Mouse (Mus musculus): ENCODE data around the gene Hrasls5. TPM values are rescaled to one million over a fixed set of nuclear protein-coding genes. Genes with fewer than 3 reads are reported as not detected.

The Hrasls5 gene
- polyA plus RNA-seq, 1 experiment from 2014 or later = not detected

DNA sequence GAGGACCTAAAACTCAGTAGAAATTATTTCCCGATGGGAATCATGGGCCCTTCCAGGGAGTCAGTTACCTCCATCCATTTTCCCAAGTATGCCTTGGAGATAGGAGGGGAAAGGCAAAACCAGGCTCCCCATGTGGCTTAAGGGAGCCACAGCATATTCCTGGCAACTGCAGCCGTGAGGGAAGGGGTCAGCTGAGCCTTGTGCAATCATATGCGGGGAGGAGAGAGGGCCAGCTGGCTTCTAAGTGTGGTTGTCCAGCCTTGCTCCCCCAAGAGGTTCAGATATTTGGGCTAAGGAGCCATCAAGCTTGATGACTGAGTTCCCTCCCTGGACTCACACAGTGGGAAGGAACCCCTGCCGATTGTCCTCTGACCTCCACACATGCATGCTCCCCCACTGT lies 10.8 kb upstream of the Hrasls5 start:
- 0 out of 2 replicates have a peak, but pooled peaks cover 2% of the 10 kb centered on the region for H3K4me1 ChIP-seq (ENCODE audit: control insufficient read depth, insufficient read depth, low read length)
- no peaks in the 10 kb centered on the region for H3K36me3 ChIP-seq (ENCODE audit: control insufficient read depth, insufficient read depth, low read length)
- no peak overlapping the region for H3K4me2 ChIP-seq (ENCODE audit: low read depth)
- ATAC-seq (ENCODE audit: insufficient read depth, low FRiP score, low TSS enrichment) (no peak), DNase-seq (ENCODE audit: low spot score) (no peak)
- WGBS = 80% methylated on average over 4 of the region's 4 CpGs
- H3K9me3 ChIP-seq (ENCODE audit: control insufficient read depth, low read length) = no peaks in the 10 kb centered on the region
- no peak overlapping the region for H3K9ac ChIP-seq (ENCODE audit: low read length)
- no peak overlapping the region for H3K27ac ChIP-seq (ENCODE audit: low read depth, low read length)
- H3K27me3 ChIP-seq (ENCODE audit: control insufficient read depth, insufficient read depth, low read length) = no peaks in the 10 kb centered on the region
- H3K4me3 ChIP-seq (ENCODE audit: low read depth, low read length) = no peak overlapping the region

DNA sequence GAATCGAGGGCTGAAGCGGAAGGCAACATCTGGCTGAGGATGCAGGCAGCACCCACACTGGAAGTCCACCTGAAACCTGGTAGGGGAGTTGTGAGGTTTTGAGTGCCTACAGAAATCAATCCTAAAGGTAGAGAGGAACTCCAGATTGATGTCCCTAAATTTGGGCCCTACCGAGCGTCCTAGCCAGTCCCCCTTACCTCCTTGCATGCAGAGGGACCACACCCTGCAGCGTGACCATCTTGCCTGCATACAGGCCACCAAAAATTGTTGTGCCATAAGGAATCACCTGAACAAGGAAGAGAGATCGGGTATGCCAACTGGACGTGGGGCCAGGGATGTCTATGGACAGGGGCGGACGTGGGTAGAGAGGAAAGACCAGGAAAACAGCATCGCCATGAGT lies 8.2 kb upstream of the Hrasls5 start:
- DNase-seq (ENCODE audit: low spot score) = no peak
- WGBS = 91% methylated on average over 10 of the region's 10 CpGs
- H3K4me2 ChIP-seq (ENCODE audit: low read depth) = no peak overlapping the region

DNA sequence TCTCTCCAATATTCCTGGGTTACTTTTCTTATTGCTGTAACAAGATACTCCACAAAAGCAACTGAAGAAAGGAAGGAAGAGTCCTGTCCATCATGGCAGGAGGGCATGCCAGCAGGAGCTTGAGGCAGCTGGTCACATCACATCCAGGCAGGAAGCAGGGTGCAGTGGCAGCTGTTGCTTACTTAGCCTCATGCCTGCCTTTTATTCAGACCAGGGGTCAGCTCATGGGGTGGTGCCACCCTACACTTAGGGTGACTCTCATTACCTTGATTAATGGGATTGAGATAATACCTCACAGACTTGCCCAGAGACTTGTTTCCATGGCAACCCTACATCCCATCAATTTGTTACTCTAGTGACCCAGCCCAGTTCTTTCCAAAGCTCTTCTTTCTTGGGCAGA lies 7.3 kb upstream of the Hrasls5 start:
- no peaks in the 10 kb centered on the region for H3K36me3 ChIP-seq (ENCODE audit: control insufficient read depth, insufficient read depth, low read length)
- no peak overlapping the region for H3K4me2 ChIP-seq (ENCODE audit: low read depth)
- ATAC-seq (ENCODE audit: insufficient read depth, low FRiP score, low TSS enrichment) (no peak), DNase-seq (ENCODE audit: low spot score) (no peak)
- H3K27ac ChIP-seq (ENCODE audit: low read depth, low read length) = no peak overlapping the region
- no peak overlapping the region for H3K9ac ChIP-seq (ENCODE audit: low read length)
- H3K27me3 ChIP-seq (ENCODE audit: control insufficient read depth, insufficient read depth, low read length) = no peaks in the 10 kb centered on the region
- H3K4me1 ChIP-seq (ENCODE audit: control insufficient read depth, insufficient read depth, low read length) = peaks cover 2% of the 10 kb centered on the region; the same call in 1 of the 2 replicates
- H3K4me3 ChIP-seq (ENCODE audit: low read depth, low read length) = no peak overlapping the region
- H3K9me3 ChIP-seq (ENCODE audit: control insufficient read depth, low read length) = no peaks in the 10 kb centered on the region

More for the DNA sequence above, 8.2 kb upstream of the Hrasls5 start:
- Histone ChIP-seq H3K4me3 (ENCODE audit: low read depth, low read length) (no peak overlapping the region), H3K9ac (ENCODE audit: low read length) (no peak overlapping the region), H3K27ac (ENCODE audit: low read depth, low read length) (no peak overlapping the region), H3K27me3 (ENCODE audit: control insufficient read depth, insufficient read depth, low read length) (no peaks in the 10 kb centered on the region), H3K4me1 (ENCODE audit: control insufficient read depth, insufficient read depth, low read length) (peaks cover 2% of the 10 kb centered on the region; the same call in 1 of the 2 replicates), H3K9me3 (ENCODE audit: control insufficient read depth, low read length) (no peaks in the 10 kb centered on the region), H3K36me3 (ENCODE audit: control insufficient read depth, insufficient read depth, low read length) (no peaks in the 10 kb centered on the region)
- ATAC-seq (ENCODE audit: insufficient read depth, low FRiP score, low TSS enrichment) = no peak

DNA sequence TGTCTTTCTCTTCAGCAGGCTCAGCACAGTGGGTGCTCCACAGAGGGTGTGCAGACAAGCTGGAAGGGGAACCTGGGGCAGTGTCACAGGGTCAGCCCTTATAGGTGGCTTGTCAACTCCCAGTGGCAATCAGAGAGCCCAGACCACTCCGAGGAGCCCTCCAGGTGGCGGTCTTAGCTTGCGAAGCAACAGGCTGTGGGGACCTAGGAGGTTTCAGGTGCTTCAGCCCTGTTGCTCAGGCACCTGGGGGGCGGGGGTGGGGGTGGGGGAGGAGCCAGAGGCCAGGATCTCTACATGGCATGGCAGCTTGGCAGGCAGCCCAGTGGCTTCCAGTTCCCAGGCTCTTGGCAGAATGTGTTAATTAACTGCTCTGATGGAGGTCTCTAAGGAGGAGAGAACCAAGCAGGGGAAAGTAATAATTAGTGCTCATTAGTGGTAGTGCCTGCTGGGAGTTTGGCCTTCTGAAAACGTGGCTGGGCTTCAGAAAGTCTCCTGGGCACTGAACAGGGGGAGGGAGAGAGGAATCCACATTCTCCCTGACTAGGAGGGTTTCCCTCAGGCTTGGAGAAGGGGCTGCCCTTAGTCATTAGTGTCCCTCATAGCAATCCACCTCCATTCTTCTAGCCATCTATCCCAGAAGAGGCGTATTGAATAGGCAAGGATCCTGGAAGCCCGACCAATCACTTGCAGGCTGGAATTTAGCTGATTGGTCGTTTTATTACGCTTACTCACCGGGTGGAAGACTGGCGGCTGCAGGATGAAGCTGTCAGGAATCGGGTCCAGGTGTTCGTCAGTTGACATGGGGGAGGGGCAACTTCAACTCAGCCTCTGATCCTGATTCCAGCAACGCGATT lies 6.2 kb upstream of the Hrasls5 start:
- Histone ChIP-seq H3K9me3 (ENCODE audit: control insufficient read depth, low read length) (no peaks in the 10 kb centered on the region), H3K9ac (ENCODE audit: low read length) (no peak overlapping the region), H3K27ac (ENCODE audit: low read depth, low read length) (no peak overlapping the region), H3K4me3 (ENCODE audit: low read depth, low read length) (peak overlapping the region; percentile 4; the same call in 1 of the 2 replicates), H3K4me1 (ENCODE audit: control insufficient read depth, insufficient read depth, low read length) (peaks cover 2% of the 10 kb centered on the region; the same call in 1 of the 2 replicates), H3K27me3 (ENCODE audit: control insufficient read depth, insufficient read depth, low read length) (no peaks in the 10 kb centered on the region), H3K4me2 (ENCODE audit: low read depth) (peak overlapping the region; percentile 38), H3K36me3 (ENCODE audit: control insufficient read depth, insufficient read depth, low read length) (no peaks in the 10 kb centered on the region)
- ATAC-seq (ENCODE audit: insufficient read depth, low FRiP score, low TSS enrichment) (no peak), DNase-seq (ENCODE audit: low spot score) (no peak)
- 4% methylated on average over 15 of the region's 15 CpGs for WGBS

DNA sequence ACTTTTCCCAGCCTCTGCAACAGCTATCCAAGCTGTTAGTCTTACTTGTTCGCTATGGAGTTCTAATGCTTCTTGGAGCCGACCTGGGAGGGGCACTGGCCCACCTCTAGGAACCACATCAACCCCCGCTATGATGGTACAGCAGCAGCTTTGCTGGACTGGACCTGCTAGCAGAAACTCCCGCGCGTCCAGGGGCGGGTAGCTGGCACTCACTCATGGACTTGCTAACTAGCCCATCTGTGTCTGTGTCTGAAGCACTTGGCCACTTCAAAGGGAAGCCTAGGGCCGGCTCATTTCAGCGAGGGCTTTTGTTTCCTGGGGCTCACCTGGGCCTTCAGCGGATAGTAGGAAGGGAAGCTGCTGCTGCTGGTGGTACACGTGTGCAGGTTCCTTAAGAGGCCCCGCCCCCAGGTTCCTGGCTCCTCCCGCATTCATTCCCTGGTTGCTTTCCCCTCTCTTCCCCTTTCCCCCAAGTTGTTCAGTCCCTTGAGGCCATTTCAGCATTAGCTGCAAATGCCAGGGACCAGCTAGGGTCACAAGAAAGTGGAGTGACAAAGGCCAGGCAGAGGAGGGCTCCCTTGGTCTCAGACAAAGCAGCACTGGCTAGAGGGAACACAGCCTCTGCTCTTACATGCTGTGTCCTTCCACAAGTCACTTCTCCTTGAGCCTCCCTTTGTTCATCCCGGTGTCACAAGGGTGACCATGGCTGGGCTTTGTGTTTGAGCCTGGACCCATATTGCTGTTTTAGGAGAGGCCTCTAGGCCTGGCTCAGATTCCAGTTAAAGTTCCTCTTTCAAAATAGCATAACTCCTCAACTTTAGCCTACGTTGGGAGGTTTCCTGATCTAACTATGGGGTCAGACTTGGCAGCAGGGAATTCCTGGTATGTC lies 5.3 kb upstream of the Hrasls5 start, which contains the start of gene Lgals12:
Gene Lgals12, minus strand, starts transcription at position 393 of the 889 bp plus-strand sequence.
- Histone ChIP-seq H3K4me2 (ENCODE audit: low read depth) (peak within 1 kb of the TSS; percentile 38), H3K4me1 (ENCODE audit: control insufficient read depth, insufficient read depth, low read length) (peaks cover 2% of the 10 kb centered on the region; the same call in 1 of the 2 replicates), H3K9ac (ENCODE audit: low read length) (no peak within 1 kb of the TSS), H3K27me3 (ENCODE audit: control insufficient read depth, insufficient read depth, low read length) (peaks cover 5% of the 10 kb centered on the region; the same call in 1 of the 2 replicates), H3K9me3 (ENCODE audit: control insufficient read depth, low read length) (no peaks in the 10 kb centered on the region), H3K4me3 (ENCODE audit: low read depth, low read length) (peak within 1 kb of the TSS; percentile 4; the same call in 1 of the 2 replicates), H3K36me3 (ENCODE audit: control insufficient read depth, insufficient read depth, low read length) (no peaks in the 10 kb centered on the region), H3K27ac (ENCODE audit: low read depth, low read length) (no peak within 1 kb of the TSS)
- no peak for ATAC-seq (ENCODE audit: insufficient read depth, low FRiP score, low TSS enrichment)
- 7% methylated on average over 15 of the region's 15 CpGs for WGBS
- DNase-seq (ENCODE audit: low spot score) = no peak

DNA sequence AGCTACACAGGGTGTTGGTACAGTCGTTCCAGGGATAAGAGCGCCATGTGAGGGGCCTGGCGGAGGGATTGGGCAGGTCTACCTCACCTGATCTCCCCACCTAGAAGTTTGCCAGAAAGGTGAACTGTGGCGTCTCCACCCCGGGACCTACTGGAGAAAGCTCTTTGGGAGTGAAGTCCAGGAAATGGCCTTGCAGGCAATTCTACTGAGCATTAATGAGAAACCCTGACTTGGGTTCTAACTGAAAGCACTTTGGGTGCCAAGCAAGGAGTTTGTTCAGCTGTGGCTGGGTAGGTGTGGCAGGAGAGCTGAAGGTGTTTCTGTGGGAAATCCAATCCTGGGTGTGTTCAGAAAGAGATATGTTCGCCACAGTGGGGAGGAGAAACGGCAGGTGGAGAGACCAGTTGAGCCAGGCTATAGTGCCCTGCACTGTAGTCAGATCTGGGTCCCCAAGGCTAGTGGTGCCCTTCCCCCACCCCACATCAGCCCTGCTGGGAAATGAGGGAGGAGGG lies 4.6 kb upstream of the Hrasls5 start:
- Histone ChIP-seq H3K27ac (ENCODE audit: low read depth, low read length) (no peak overlapping the region), H3K36me3 (ENCODE audit: control insufficient read depth, insufficient read depth, low read length) (no peaks in the 10 kb centered on the region), H3K27me3 (ENCODE audit: control insufficient read depth, insufficient read depth, low read length) (peaks cover 11% of the 10 kb centered on the region; the same call in 1 of the 2 replicates), H3K4me2 (ENCODE audit: low read depth) (no peak overlapping the region), H3K9me3 (ENCODE audit: control insufficient read depth, low read length) (no peaks in the 10 kb centered on the region), H3K4me1 (ENCODE audit: control insufficient read depth, insufficient read depth, low read length) (peaks cover 2% of the 10 kb centered on the region; the same call in 1 of the 2 replicates), H3K9ac (ENCODE audit: low read length) (no peak overlapping the region), H3K4me3 (ENCODE audit: low read depth, low read length) (no peak overlapping the region)
- WGBS = 74% methylated on average over 7 of the region's 7 CpGs
- ATAC-seq (ENCODE audit: insufficient read depth, low FRiP score, low TSS enrichment) (no peak), DNase-seq (ENCODE audit: low spot score) (no peak)

DNA sequence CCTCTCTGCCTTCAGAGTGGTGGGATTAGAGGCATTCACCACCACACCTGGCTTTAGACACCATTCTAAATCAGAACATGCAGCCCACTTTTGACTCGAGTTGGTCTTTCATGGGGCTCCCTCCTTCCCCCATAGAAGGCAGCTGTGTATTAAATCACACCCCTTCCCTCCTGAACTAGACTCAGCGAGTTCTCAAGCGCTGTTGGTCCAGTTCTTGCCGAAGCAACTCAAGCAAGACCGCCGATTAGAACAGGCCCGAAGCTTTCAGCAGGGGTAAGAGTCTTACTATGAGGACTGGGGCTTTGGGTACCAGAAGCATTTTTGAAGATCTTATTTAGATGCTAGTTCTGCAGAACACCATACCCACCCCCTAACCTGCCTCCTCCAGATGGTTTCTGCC lies 810 bp downstream of the Hrasls5 start:
- 84% methylated on average over 7 of the region's 7 CpGs for WGBS
- Histone ChIP-seq H3K27ac (ENCODE audit: low read depth, low read length) (no peak overlapping the region), H3K9ac (ENCODE audit: low read length) (no peak overlapping the region)

DNA sequence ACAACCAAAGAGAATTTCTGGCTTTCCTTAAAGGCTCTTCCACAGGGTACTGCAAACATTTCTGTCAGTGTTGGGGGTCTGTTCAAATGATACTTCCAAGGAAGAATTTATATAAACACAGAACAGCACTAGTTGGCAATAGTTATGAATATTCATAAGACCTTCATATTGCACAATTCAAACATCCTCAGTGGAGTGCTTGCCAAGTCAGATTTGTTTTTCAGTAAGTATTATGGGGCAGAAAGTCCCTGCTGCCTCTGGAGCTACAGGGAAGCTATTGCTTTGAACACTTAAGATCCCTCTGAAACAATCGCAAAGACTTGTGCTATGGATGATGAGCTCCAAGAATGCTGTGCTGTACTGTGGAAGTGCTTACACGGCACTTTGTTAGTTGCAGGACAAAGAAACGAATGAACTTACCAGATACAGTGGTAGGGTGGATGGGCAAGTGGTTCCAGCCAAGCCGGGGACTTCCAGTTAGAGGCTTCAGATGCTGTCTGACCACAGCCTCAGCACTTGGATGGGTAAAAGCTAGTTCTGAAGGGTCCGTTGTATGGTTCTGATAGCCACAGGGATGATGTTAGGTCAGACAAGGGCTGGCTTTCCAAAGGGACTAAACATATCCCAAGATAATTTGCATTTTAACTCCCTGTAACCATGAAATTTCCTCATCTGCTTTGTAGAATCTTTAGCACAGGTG lies 4.0 kb downstream of the Hrasls5 start:
- H3K4me3 ChIP-seq (ENCODE audit: low read depth, low read length) = no peak overlapping the region
- no peak for ATAC-seq (ENCODE audit: insufficient read depth, low FRiP score, low TSS enrichment)
- WGBS = 85% methylated on average over 5 of the region's 5 CpGs
- peaks cover 14% of the 10 kb centered on the region; the same call in 1 of the 2 replicates for H3K27me3 ChIP-seq (ENCODE audit: control insufficient read depth, insufficient read depth, low read length)
- no peak for DNase-seq (ENCODE audit: low spot score)
- H3K27ac ChIP-seq (ENCODE audit: low read depth, low read length) = no peak overlapping the region
- no peaks in the 10 kb centered on the region for H3K9me3 ChIP-seq (ENCODE audit: control insufficient read depth, low read length)
- no peak overlapping the region for H3K9ac ChIP-seq (ENCODE audit: low read length)
- H3K4me1 ChIP-seq (ENCODE audit: control insufficient read depth, insufficient read depth, low read length) = no peaks in the 10 kb centered on the region
- no peaks in the 10 kb centered on the region for H3K36me3 ChIP-seq (ENCODE audit: control insufficient read depth, insufficient read depth, low read length)
- H3K4me2 ChIP-seq (ENCODE audit: low read depth) = no peak overlapping the region

More for the DNA sequence above, 810 bp downstream of the Hrasls5 start:
- no peak for DNase-seq (ENCODE audit: low spot score)
- no peaks in the 10 kb centered on the region for H3K9me3 ChIP-seq (ENCODE audit: control insufficient read depth, low read length)
- H3K27me3 ChIP-seq (ENCODE audit: control insufficient read depth, insufficient read depth, low read length) = peaks cover 14% of the 10 kb centered on the region; the same call in 1 of the 2 replicates
- H3K36me3 ChIP-seq (ENCODE audit: control insufficient read depth, insufficient read depth, low read length) = no peaks in the 10 kb centered on the region
- H3K4me2 ChIP-seq (ENCODE audit: low read depth) = no peak overlapping the region
- no peak overlapping the region for H3K4me3 ChIP-seq (ENCODE audit: low read depth, low read length)
- no peaks in the 10 kb centered on the region for H3K4me1 ChIP-seq (ENCODE audit: control insufficient read depth, insufficient read depth, low read length)
- ATAC-seq (ENCODE audit: insufficient read depth, low FRiP score, low TSS enrichment) = no peak

Measured in neural tube, embryonic 11.5 days (tissue).